8 mouse cellular contexts compared by ENCODE assay signal in genomic region chr16:73105496-73105895, GRCm38 (mm10).
A peak's percentile ranks its signal among the peaks of the same experiment; 100 is the strongest.
DNase-seq lines count a peak whose midpoint lies in the region; ATAC-seq lines count a peak whose summit lies in the region.

No protein-coding gene starts in this region.

- no peaks in the 10 kb centered on the region for H3K36me3 ChIP-seq in heart, embryonic 16.5 days (ENCODE audit: control insufficient read depth, insufficient read depth)

- peaks cover 4% of the 10 kb centered on the region; the same call in 1 of the 2 replicates for H3K4me1 ChIP-seq in heart, embryonic 16.5 days (ENCODE audit: control insufficient read depth, insufficient read depth, low read length)

- no peak overlapping the region for H3K9ac ChIP-seq in heart, embryonic 16.5 days (ENCODE audit: low read length)

- 48% methylated on average over 10 of the region's 10 CpGs for WGBS in heart, embryonic 16.5 days

- H3K4me3 ChIP-seq in heart, embryonic 16.5 days (ENCODE audit: low read length): no peak overlapping the region

- H3K27ac ChIP-seq in heart, embryonic 16.5 days (ENCODE audit: low read length): peak overlapping the region; percentile 23; the same call in 1 of the 2 replicates

- no peak for ATAC-seq in heart, embryonic 16.5 days (replicated peaks; ENCODE audit: extremely low read depth, insufficient read depth, low FRiP score)

- no peaks in the 10 kb centered on the region for H3K27me3 ChIP-seq in heart, embryonic 16.5 days (ENCODE audit: control insufficient read depth, insufficient read depth, low read length)

- H3K9me3 ChIP-seq in heart, embryonic 16.5 days (replicated peaks; ENCODE audit: control insufficient read depth, low read length): no peaks in the 10 kb centered on the region

- no peak for DNase-seq in heart, adult 18-20 months
- peak; percentile 83 for DNase-seq in cerebellum, adult 9-10 months
- DNase-seq in layer of hippocampus, adult 18-20 months (ENCODE audit: low spot score in 2 of 2): peak; percentile 72 to 88
- DNase-seq in right cerebral cortex, adult 18-20 months: peak; percentile 58
- DNase-seq in urinary bladder, postnatal 36 days (ENCODE audit: low spot score in 2 of 2): no peak
- DNase-seq in kidney, postnatal 25 days: no peak
- no peak for DNase-seq in thymus, postnatal 25 days

- H3K4me2 ChIP-seq in heart, embryonic 16.5 days (ENCODE audit: low read depth, low read length): no peak overlapping the region

Comparison
In these comparisons a context has a peak if more than half of its experiments do, and no peak if none do; other contexts are left out.
1. DNase-seq: peak in cerebellum, adult 9-10 months (single experiment), layer of hippocampus, adult 18-20 months (2 of 2) and right cerebral cortex, adult 18-20 months (single experiment); none in heart, adult 18-20 months (0 of 2), urinary bladder, postnatal 36 days (0 of 2), kidney, postnatal 25 days (0 of 2) and thymus, postnatal 25 days (single experiment).